Mouse (Mus musculus): ENCODE results near the gene Gm12695. TPM values are rescaled to one million over a fixed set of nuclear protein-coding genes. Genes with fewer than 3 reads are reported as not detected.

Gene Gm12695
- under 1 TPM in 1 of 2 experiments, not detected in 1; 0.23 TPM for total RNA-seq (2021)
- long read RNA-seq, experiment 1, result 0 reads
- long read RNA-seq, experiment 2, result 0 reads

- DNase-seq (ENCODE audit: low spot score in 2 of 2), result no peak
Measured at GRCm38 (mm10) chr4:96785086-96785485, at the start of gene Gm12695. Gene Gm12695, minus strand, starts transcription at chr4:96785186.

GRCm38 (mm10) chr4:96825540-96826045, 40.6 kb upstream of the Gm12695 start:
- no peak for DNase-seq (ENCODE audit: low spot score in 2 of 2)

GRCm38 (mm10) chr4:96806824-96807808, 22.1 kb upstream of the Gm12695 start:
- DNase-seq (ENCODE audit: low spot score in 2 of 2), result no peak

- peak; percentile 34 to 74 for DNase-seq (ENCODE audit: low spot score in 2 of 2)
Measured at GRCm38 (mm10) chr4:96799380-96800157, 14.6 kb upstream of the Gm12695 start.

- DNase-seq (ENCODE audit: low spot score in 2 of 2), result peak; percentile 31 to 57
Measured at GRCm38 (mm10) chr4:96797583-96797982, 12.6 kb upstream of the Gm12695 start.

- DNase-seq (ENCODE audit: low spot score in 2 of 2), result no peak
Measured at GRCm38 (mm10) chr4:96791301-96791700, 6.3 kb upstream of the Gm12695 start.

- no peak for DNase-seq (ENCODE audit: low spot score in 2 of 2)
Measured at GRCm38 (mm10) chr4:96789905-96790304, 4.9 kb upstream of the Gm12695 start.

GRCm38 (mm10) chr4:96786610-96787009, 1.6 kb upstream of the Gm12695 start:
- no peak for DNase-seq (ENCODE audit: low spot score in 2 of 2)

- peak; percentile 7 to 14 for DNase-seq (ENCODE audit: low spot score in 2 of 2)
Measured at GRCm38 (mm10) chr4:96772966-96773566, 11.9 kb downstream of the Gm12695 start.

- DNase-seq (ENCODE audit: low spot score in 2 of 2), result peak; percentile 37 to 72
Measured at GRCm38 (mm10) chr4:96766396-96766998, 18.5 kb downstream of the Gm12695 start.

- no peak for DNase-seq (ENCODE audit: low spot score in 2 of 2)
Measured at GRCm38 (mm10) chr4:96751953-96752352, 33.0 kb downstream of the Gm12695 start.

- DNase-seq (ENCODE audit: low spot score in 2 of 2), result no peak
Measured at GRCm38 (mm10) chr4:96740472-96740871, 44.5 kb downstream of the Gm12695 start.

GRCm38 (mm10) chr4:96729256-96729655, 55.7 kb downstream of the Gm12695 start:
- DNase-seq (ENCODE audit: low spot score in 2 of 2), result no peak

GRCm38 (mm10) chr4:96728211-96728610, 56.8 kb downstream of the Gm12695 start:
- DNase-seq (ENCODE audit: low spot score in 2 of 2), result no peak

GRCm38 (mm10) chr4:96725415-96726055, 59.5 kb downstream of the Gm12695 start:
- no peak for DNase-seq (ENCODE audit: low spot score in 2 of 2)

GRCm38 (mm10) chr4:96722301-96722700, 62.7 kb downstream of the Gm12695 start:
- DNase-seq (ENCODE audit: low spot score in 2 of 2), result no peak

- peak; percentile 68 to 91 for DNase-seq (ENCODE audit: low spot score in 2 of 2)
Measured at GRCm38 (mm10) chr4:96718977-96719966, 65.7 kb downstream of the Gm12695 start.

- DNase-seq (ENCODE audit: low spot score in 2 of 2), result no peak
Measured at GRCm38 (mm10) chr4:96718503-96718902, 66.5 kb downstream of the Gm12695 start.
